20 mouse cellular contexts compared by ENCODE assay signal in genomic region chr7:49969516-49969915, GRCm38 (mm10). TPM values are rescaled to one million over a fixed set of nuclear protein-coding genes. Genes with fewer than 3 reads are reported as not detected.
DNase-seq lines count a peak whose midpoint lies in the region; ATAC-seq and TF ChIP-seq lines count a peak whose summit lies in the region.
"Had no signal": no experiment of that assay in that cellular context is flagged by ENCODE, and none has a peak within 500 bp of the region (broad histone marks: within the 10 kb centered on the region; RNA-seq: fewer than 3 reads in every experiment).

No protein-coding gene starts in this region.

- H3K4me2 ChIP-seq in midbrain, embryonic 11.5 days = no peak overlapping the region
- H3K4me2 ChIP-seq in forebrain, embryonic 13.5 days = no peak overlapping the region
- H3K4me2 ChIP-seq: heart, embryonic 13.5 days; hindbrain, embryonic 15.5 days had no signal

- WGBS in midbrain, embryonic 11.5 days = 46% methylated on average over 4 of the region's 4 CpGs
- WGBS in midbrain, embryonic 10.5 days = 53% methylated on average over 4 of the region's 4 CpGs
- 34% methylated on average over 4 of the region's 4 CpGs for WGBS in forebrain, embryonic 13.5 days

- TF ChIP-seq CTCF in brain, embryonic 14.5 days (IDR thresholded peaks at IDR 0.05; ENCODE audit: borderline replicate concordance, extremely low read depth, insufficient read depth, insufficient read length) = no peak

- H3K27ac ChIP-seq in midbrain, embryonic 11.5 days (ENCODE audit: low read depth, low read length) = no peak overlapping the region
- H3K27ac ChIP-seq in midbrain, embryonic 10.5 days (replicated peaks) = no peak overlapping the region
- no peak overlapping the region for H3K27ac ChIP-seq in forebrain, embryonic 13.5 days
- H3K27ac ChIP-seq: embryonic facial prominence, embryonic 10.5 days; gastrocnemius, adult 2 months; heart, embryonic 13.5 days; hindbrain, embryonic 15.5 days had no signal

- H3K36me3 ChIP-seq in midbrain, embryonic 11.5 days (ENCODE audit: control insufficient read depth, insufficient read depth, low read length) = no peaks in the 10 kb centered on the region
- no peaks in the 10 kb centered on the region for H3K36me3 ChIP-seq in midbrain, embryonic 10.5 days
- H3K36me3 ChIP-seq in forebrain, embryonic 13.5 days (ENCODE audit: poor library complexity, severe bottlenecking) = no peaks in the 10 kb centered on the region
- H3K36me3 ChIP-seq: embryonic facial prominence, embryonic 10.5 days; heart, embryonic 13.5 days; hindbrain, embryonic 15.5 days had no signal

- 0 out of 2 replicates have a peak, but pooled peaks have one; percentile 23 for ATAC-seq in midbrain, embryonic 11.5 days (ENCODE audit: low FRiP score)
- no peak for ATAC-seq in forebrain, embryonic 13.5 days
- ATAC-seq: forebrain, embryonic 14.5 days had no signal

- no peak for TF ChIP-seq POLR2A in brain, embryonic 14.5 days (IDR thresholded peaks at IDR 0.05; ENCODE audit: borderline replicate concordance, extremely low read depth, insufficient read depth, insufficient read length, poor library complexity, severe bottlenecking)

- no peak overlapping the region for H3K4me3 ChIP-seq in midbrain, embryonic 11.5 days (ENCODE audit: low read depth, low read length)
- H3K4me3 ChIP-seq in midbrain, embryonic 10.5 days = no peak overlapping the region
- no peak overlapping the region for H3K4me3 ChIP-seq in forebrain, embryonic 13.5 days
- H3K4me3 ChIP-seq: embryonic facial prominence, embryonic 10.5 days; gastrocnemius, adult 2 months; heart, embryonic 13.5 days; hindbrain, embryonic 15.5 days had no signal

- peaks cover 1% of the 10 kb centered on the region for H3K4me1 ChIP-seq in midbrain, embryonic 11.5 days (ENCODE audit: control insufficient read depth, insufficient read depth, low read length)
- H3K4me1 ChIP-seq in midbrain, embryonic 10.5 days = peaks cover 4% of the 10 kb centered on the region
- H3K4me1 ChIP-seq in forebrain, embryonic 13.5 days = peaks cover under 1% of the 10 kb centered on the region

- DNase-seq in cerebellum, postnatal 14 days = peak; percentile 69
- no peak for DNase-seq in cerebellum, adult 8-10 months
- no peak for DNase-seq in midbrain, embryonic 11.5 days (ENCODE audit: low spot score, missing footprints)
- no peak for DNase-seq in midbrain, embryonic 10.5 days (ENCODE audit: low spot score)
- peak; percentile 24 for DNase-seq in brain, embryonic 14.5 days (ENCODE audit: low read depth)
- DNase-seq in retina, postnatal 1 day = peak; percentile 66
- DNase-seq: adrenal gland, adult 2 months; adrenal gland, postnatal 25 days; cerebellum, adult 9-11 months; gastrocnemius, adult 2 months; gastrocnemius, postnatal 25 days; heart, postnatal 36 days; kidney, adult 11 months had no signal

- H3K9me3 ChIP-seq in midbrain, embryonic 11.5 days (ENCODE audit: control insufficient read depth, low read length) = no peaks in the 10 kb centered on the region
- no peaks in the 10 kb centered on the region for H3K9me3 ChIP-seq in midbrain, embryonic 10.5 days (replicated peaks)
- no peaks in the 10 kb centered on the region for H3K9me3 ChIP-seq in forebrain, embryonic 13.5 days (replicated peaks)
- H3K9me3 ChIP-seq: embryonic facial prominence, embryonic 10.5 days; heart, embryonic 13.5 days; hindbrain, embryonic 15.5 days had no signal

- H3K9ac ChIP-seq in midbrain, embryonic 11.5 days (ENCODE audit: low read length) = no peak overlapping the region
- no peak overlapping the region for H3K9ac ChIP-seq in forebrain, embryonic 13.5 days
- H3K9ac ChIP-seq: heart, embryonic 13.5 days; hindbrain, embryonic 15.5 days had no signal

- H3K27me3 ChIP-seq in midbrain, embryonic 11.5 days (ENCODE audit: control insufficient read depth, insufficient read depth, low read length) = peaks cover 11% of the 10 kb centered on the region
- peaks cover 36% of the 10 kb centered on the region for H3K27me3 ChIP-seq in midbrain, embryonic 10.5 days (ENCODE audit: low read depth, poor library complexity, severe bottlenecking)
- H3K27me3 ChIP-seq in forebrain, embryonic 13.5 days = peaks cover 20% of the 10 kb centered on the region

RNA-seq across cellular contexts. Expression of gene Nell1, which starts 5.1 kb away (rescaled TPM):
- 2.2 and 2.4 TPM in 2 replicates for polyA plus RNA-seq in midbrain, embryonic 11.5 days (2014; fragmentation: Nextera tagmentation; extraction: Ambion mirVana)
- 0.54 and 1.5 TPM in 2 replicates for polyA plus RNA-seq in midbrain, embryonic 10.5 days (2016; fragmentation: Nextera tagmentation; extraction: Ambion mirVana)
- 9.5 and 16.9 TPM in 2 replicates for polyA plus RNA-seq in brain, embryonic 14.5 days (2012; rRNA removed)
- 2.9 and 4.2 TPM in 2 replicates for polyA plus RNA-seq in forebrain, embryonic 13.5 days (2015; fragmentation: Nextera tagmentation; extraction: Ambion mirVana)

RNA-seq across cellular contexts. Expression of gene Slc6a5, which starts 59.6 kb away (rescaled TPM):
- polyA plus RNA-seq in midbrain, embryonic 11.5 days (2014; fragmentation: Nextera tagmentation; extraction: Ambion mirVana) = 0.07 TPM in 1 of 2 replicates, not detected in the other
- not detected in 2 replicates for polyA plus RNA-seq in midbrain, embryonic 10.5 days (2016; fragmentation: Nextera tagmentation; extraction: Ambion mirVana)
- polyA plus RNA-seq in brain, embryonic 14.5 days (2012; rRNA removed) = 2.2 and 10.4 TPM in 2 replicates
- polyA plus RNA-seq in forebrain, embryonic 13.5 days (2015; fragmentation: Nextera tagmentation; extraction: Ambion mirVana) = 0.08 TPM in 1 of 2 replicates, not detected in the other
- polyA plus RNA-seq: forebrain, embryonic 14.5 days; heart, embryonic 13.5 days; heart, postnatal 0 days; intestine, embryonic 14.5 days had no signal

Comparison
In these comparisons a context has a peak if more than half of its experiments do, and no peak if none do; other contexts are left out.
1. DNase-seq: peak in cerebellum, postnatal 14 days (2 of 2), brain, embryonic 14.5 days (single experiment) and retina, postnatal 1 day (single experiment); none in cerebellum, adult 8-10 months (single experiment), midbrain, embryonic 11.5 days (single experiment) and midbrain, embryonic 10.5 days (single experiment).